Mouse (Mus musculus): ENCODE measurements around the gene Ccpg1os. TPM values are rescaled to one million over a fixed set of nuclear protein-coding genes. Genes with fewer than 3 reads are reported as not detected.
A peak's percentile ranks its signal among the peaks of the same experiment; 100 is the strongest.

Gene Ccpg1os
- polyA plus RNA-seq, 1 experiment from 2014 or later = 12.7 TPM

DNA sequence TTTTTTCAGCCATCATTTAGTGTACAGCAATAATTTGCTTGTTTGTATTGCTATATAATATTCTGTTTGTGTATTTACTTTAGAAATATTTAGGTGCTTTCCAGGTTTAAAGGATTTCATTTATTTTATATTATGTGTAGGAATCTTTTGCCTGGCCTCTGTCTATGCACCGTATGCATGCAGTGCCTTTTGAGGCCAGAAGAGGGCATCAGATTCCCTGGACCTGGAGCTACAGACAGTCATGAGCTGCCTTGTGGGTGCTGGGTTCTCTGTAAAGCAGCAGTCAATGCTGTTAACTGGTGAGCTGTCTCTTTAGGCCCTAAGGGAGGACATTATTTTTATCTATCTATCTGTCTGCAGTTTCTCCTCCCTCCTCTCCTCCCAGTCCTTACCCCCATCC lies 29.6 kb downstream of the Ccpg1os start:
- ATAC-seq (replicated peaks; ENCODE audit: insufficient number of reproducible peaks, low FRiP score, low TSS enrichment, low read depth) = no peak
- no peak overlapping the region for H3K4me2 ChIP-seq (ENCODE audit: low read depth, low read length)
- 10% methylated on average over 1 of the region's 1 CpGs for WGBS

DNA sequence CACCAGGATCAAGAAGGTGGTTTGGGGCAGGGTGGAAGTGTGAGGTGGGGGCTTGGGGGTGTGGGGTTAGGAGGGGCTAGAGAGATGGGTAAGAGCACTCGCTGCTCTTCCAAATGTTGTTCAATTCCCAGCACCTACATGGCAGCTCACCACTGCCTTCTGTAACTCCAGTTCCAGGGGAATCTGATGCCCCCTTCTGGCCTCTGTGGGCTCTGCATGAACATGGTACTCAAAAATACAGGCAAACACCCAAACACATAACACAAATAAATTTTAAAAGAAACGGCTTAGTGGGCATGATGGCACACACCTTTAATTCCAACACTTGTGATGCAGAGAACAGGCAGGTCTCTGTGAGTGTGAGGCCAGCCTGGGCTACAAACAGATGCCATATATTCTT lies 30.4 kb downstream of the Ccpg1os start:
- H3K9ac ChIP-seq (replicated peaks; ENCODE audit: low read length) = no peak overlapping the region
- no peak overlapping the region for H3K27ac ChIP-seq (replicated peaks; ENCODE audit: low read depth, low read length)
- no peaks in the 10 kb centered on the region for H3K9me3 ChIP-seq (replicated peaks; ENCODE audit: control insufficient read depth, low read length)
- no peaks in the 10 kb centered on the region for H3K27me3 ChIP-seq (ENCODE audit: control insufficient read depth, insufficient read depth, low read length)
- DNase-seq (ENCODE audit: low spot score) (peak; percentile 51), ATAC-seq (replicated peaks; ENCODE audit: insufficient number of reproducible peaks, low FRiP score, low TSS enrichment, low read depth) (no peak)
- H3K4me3 ChIP-seq (ENCODE audit: low read depth, low read length) = no peak overlapping the region
- 50% methylated on average over 2 of the region's 2 CpGs for WGBS
- H3K4me1 ChIP-seq (ENCODE audit: control insufficient read depth, insufficient read depth, low read length) = no peaks in the 10 kb centered on the region
- no peaks in the 10 kb centered on the region for H3K36me3 ChIP-seq (replicated peaks; ENCODE audit: control insufficient read depth, insufficient read depth, low read depth, low read length)
- H3K4me2 ChIP-seq (ENCODE audit: low read depth, low read length) = no peak overlapping the region

More for the DNA sequence above, 29.6 kb downstream of the Ccpg1os start:
- no peaks in the 10 kb centered on the region for H3K9me3 ChIP-seq (replicated peaks; ENCODE audit: control insufficient read depth, low read length)
- H3K27ac ChIP-seq (replicated peaks; ENCODE audit: low read depth, low read length) = no peak overlapping the region
- no peaks in the 10 kb centered on the region for H3K36me3 ChIP-seq (replicated peaks; ENCODE audit: control insufficient read depth, insufficient read depth, low read depth, low read length)
- H3K4me1 ChIP-seq (ENCODE audit: control insufficient read depth, insufficient read depth, low read length) = no peaks in the 10 kb centered on the region
- no peak overlapping the region for H3K9ac ChIP-seq (replicated peaks; ENCODE audit: low read length)
- peak; percentile 62 for DNase-seq (ENCODE audit: low spot score)
- no peak overlapping the region for H3K4me3 ChIP-seq (ENCODE audit: low read depth, low read length)
- no peaks in the 10 kb centered on the region for H3K27me3 ChIP-seq (ENCODE audit: control insufficient read depth, insufficient read depth, low read length)

DNA sequence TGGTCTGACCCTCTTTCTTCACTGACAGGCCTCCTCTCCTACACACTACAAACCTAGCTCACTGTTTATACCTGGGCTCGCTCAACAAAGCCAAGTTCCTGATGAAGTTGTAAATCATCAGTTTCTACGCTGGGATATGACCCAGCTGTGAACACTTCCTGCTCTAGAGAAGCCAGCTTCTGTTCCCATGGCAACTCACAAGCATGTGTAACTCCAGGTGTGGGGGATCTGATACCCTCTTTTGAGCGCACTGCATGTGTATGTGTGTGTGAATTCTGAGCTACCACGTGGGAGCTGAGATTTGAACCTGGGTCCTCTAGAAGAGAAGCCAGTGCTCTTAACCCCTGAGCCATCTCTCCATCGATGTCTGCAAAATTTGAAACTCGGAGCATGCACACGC lies 35.6 kb downstream of the Ccpg1os start:
- Histone ChIP-seq H3K4me3 (ENCODE audit: low read depth, low read length) (no peak overlapping the region), H3K4me2 (ENCODE audit: low read depth, low read length) (no peak overlapping the region), H3K27me3 (ENCODE audit: control insufficient read depth, insufficient read depth, low read length) (no peaks in the 10 kb centered on the region), H3K36me3 (replicated peaks; ENCODE audit: control insufficient read depth, insufficient read depth, low read depth, low read length) (peaks cover 14% of the 10 kb centered on the region), H3K9me3 (replicated peaks; ENCODE audit: control insufficient read depth, low read length) (no peaks in the 10 kb centered on the region), H3K27ac (replicated peaks; ENCODE audit: low read depth, low read length) (no peak overlapping the region), H3K4me1 (ENCODE audit: control insufficient read depth, insufficient read depth, low read length) (no peaks in the 10 kb centered on the region), H3K9ac (replicated peaks; ENCODE audit: low read length) (no peak overlapping the region)
- WGBS = 74% methylated on average over 7 of the region's 7 CpGs
- DNase-seq (ENCODE audit: low spot score) (peak; percentile 14), ATAC-seq (replicated peaks; ENCODE audit: insufficient number of reproducible peaks, low FRiP score, low TSS enrichment, low read depth) (no peak)

DNA sequence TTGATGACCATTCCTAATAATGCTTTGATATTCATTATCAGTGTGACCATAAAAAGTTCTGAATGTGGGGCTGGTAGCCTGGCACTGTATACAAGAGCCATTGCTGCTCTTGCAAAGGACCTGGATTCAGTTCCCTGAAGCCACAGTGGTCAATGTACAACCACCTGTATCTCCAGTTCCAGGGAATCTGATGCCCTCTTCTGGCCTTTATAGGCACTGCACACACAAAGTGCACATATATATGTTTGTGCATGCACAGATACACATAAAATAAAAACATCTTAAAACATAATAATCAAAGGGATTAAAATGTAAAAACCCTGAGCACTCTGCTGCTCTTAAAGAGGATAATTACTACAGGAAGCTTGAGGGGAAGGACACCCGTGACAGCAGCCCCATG lies 38.2 kb downstream of the Ccpg1os start:
- H3K9ac ChIP-seq (replicated peaks; ENCODE audit: low read length) = no peak overlapping the region
- H3K4me3 ChIP-seq (ENCODE audit: low read depth, low read length) = no peak overlapping the region
- H3K4me1 ChIP-seq (ENCODE audit: control insufficient read depth, insufficient read depth, low read length) = no peaks in the 10 kb centered on the region
- H3K27me3 ChIP-seq (ENCODE audit: control insufficient read depth, insufficient read depth, low read length) = no peaks in the 10 kb centered on the region
- 90% methylated on average over 1 of the region's 1 CpGs for WGBS
- DNase-seq (ENCODE audit: low spot score) (no peak), ATAC-seq (replicated peaks; ENCODE audit: insufficient number of reproducible peaks, low FRiP score, low TSS enrichment, low read depth) (no peak)
- peaks cover 14% of the 10 kb centered on the region for H3K36me3 ChIP-seq (replicated peaks; ENCODE audit: control insufficient read depth, insufficient read depth, low read depth, low read length)
- no peak overlapping the region for H3K27ac ChIP-seq (replicated peaks; ENCODE audit: low read depth, low read length)
- no peak overlapping the region for H3K4me2 ChIP-seq (ENCODE audit: low read depth, low read length)
- H3K9me3 ChIP-seq (replicated peaks; ENCODE audit: control insufficient read depth, low read length) = no peaks in the 10 kb centered on the region

DNA sequence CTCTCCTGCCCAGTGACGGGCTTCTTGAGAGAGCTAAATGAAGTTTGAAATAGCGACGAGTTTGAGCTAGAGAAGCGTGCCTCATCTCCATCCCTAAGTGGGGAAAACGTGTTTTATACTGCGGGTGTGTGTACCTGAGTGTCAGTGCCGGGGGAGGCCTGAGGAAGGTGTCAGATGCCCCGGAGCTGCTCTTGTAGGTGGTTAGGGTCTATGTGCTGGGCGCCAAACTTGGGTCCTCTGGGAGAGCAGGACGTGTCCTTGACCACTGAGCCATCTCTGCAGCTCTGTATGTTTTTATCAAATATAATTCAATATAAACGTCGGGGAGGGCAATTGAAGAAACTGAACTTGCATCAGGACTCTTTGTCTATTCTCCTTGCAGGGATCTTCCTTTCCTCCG lies 40.9 kb downstream of the Ccpg1os start:
- no peaks in the 10 kb centered on the region for H3K4me1 ChIP-seq (ENCODE audit: control insufficient read depth, insufficient read depth, low read length)
- WGBS = 90% methylated on average over 13 of the region's 13 CpGs
- peaks cover 14% of the 10 kb centered on the region for H3K36me3 ChIP-seq (replicated peaks; ENCODE audit: control insufficient read depth, insufficient read depth, low read depth, low read length)
- no peaks in the 10 kb centered on the region for H3K9me3 ChIP-seq (replicated peaks; ENCODE audit: control insufficient read depth, low read length)
- no peak for DNase-seq (ENCODE audit: low spot score)
- H3K27me3 ChIP-seq (ENCODE audit: control insufficient read depth, insufficient read depth, low read length) = no peaks in the 10 kb centered on the region
- H3K4me3 ChIP-seq (ENCODE audit: low read depth, low read length) = no peak overlapping the region
- H3K27ac ChIP-seq (replicated peaks; ENCODE audit: low read depth, low read length) = no peak overlapping the region
- ATAC-seq (replicated peaks; ENCODE audit: insufficient number of reproducible peaks, low FRiP score, low TSS enrichment, low read depth) = no peak
- H3K4me2 ChIP-seq (ENCODE audit: low read depth, low read length) = no peak overlapping the region
- no peak overlapping the region for H3K9ac ChIP-seq (replicated peaks; ENCODE audit: low read length)

DNA sequence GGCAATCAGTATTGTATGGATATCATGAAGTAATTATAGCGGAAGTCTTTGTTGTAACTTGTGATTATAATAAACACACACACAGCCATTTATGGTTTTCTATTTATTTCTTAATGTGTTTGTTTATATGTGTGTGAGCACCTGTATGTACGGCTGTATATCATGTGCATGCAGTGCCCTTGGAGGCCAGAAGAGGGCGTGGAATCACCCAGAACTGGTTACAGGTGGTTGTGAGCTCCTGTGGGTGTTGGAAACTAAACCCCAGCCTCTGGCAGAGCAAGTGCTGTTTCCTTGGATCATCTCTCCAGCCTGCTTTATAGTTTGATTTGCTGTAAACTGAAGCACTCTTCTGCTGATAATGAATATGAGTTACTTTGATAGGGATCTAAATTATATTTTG lies 41.8 kb downstream of the Ccpg1os start:
- Histone ChIP-seq H3K4me3 (ENCODE audit: low read depth, low read length) (no peak overlapping the region), H3K27me3 (ENCODE audit: control insufficient read depth, insufficient read depth, low read length) (no peaks in the 10 kb centered on the region), H3K36me3 (replicated peaks; ENCODE audit: control insufficient read depth, insufficient read depth, low read depth, low read length) (peaks cover 14% of the 10 kb centered on the region), H3K9ac (replicated peaks; ENCODE audit: low read length) (no peak overlapping the region), H3K4me1 (ENCODE audit: control insufficient read depth, insufficient read depth, low read length) (no peaks in the 10 kb centered on the region), H3K9me3 (replicated peaks; ENCODE audit: control insufficient read depth, low read length) (no peaks in the 10 kb centered on the region), H3K4me2 (ENCODE audit: low read depth, low read length) (no peak overlapping the region), H3K27ac (replicated peaks; ENCODE audit: low read depth, low read length) (no peak overlapping the region)
- no peak for ATAC-seq (replicated peaks; ENCODE audit: insufficient number of reproducible peaks, low FRiP score, low TSS enrichment, low read depth)
- no peak for DNase-seq (ENCODE audit: low spot score)
- 57% methylated on average over 3 of the region's 3 CpGs for WGBS

DNA sequence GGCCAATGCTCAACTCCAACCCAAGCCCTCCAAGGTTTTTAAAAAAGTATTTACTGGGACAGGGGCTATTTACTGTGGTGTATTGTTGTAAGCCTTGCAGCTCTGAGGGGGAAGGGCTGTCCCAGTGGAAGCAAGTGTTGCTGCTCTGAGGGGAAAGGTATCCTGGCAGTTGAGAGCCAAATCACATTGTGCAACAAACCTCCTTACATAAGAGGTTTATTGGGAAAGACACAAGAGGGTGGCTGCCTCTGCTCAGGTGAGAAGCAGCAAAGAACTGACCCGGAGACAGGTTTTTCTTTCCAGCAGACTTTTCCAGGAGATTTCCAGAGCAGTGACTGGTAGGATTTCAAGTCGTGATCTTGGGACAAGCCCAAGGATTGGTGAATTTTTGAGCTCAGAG lies 48.9 kb downstream of the Ccpg1os start:
- no peak overlapping the region for H3K9ac ChIP-seq (replicated peaks; ENCODE audit: low read length)
- WGBS = 69% methylated on average over 2 of the region's 2 CpGs
- no peaks in the 10 kb centered on the region for H3K27me3 ChIP-seq (ENCODE audit: control insufficient read depth, insufficient read depth, low read length)
- no peak overlapping the region for H3K4me3 ChIP-seq (ENCODE audit: low read depth, low read length)
- DNase-seq (ENCODE audit: low spot score) = no peak
- no peak overlapping the region for H3K4me2 ChIP-seq (ENCODE audit: low read depth, low read length)
- no peak overlapping the region for H3K27ac ChIP-seq (replicated peaks; ENCODE audit: low read depth, low read length)
- no peaks in the 10 kb centered on the region for H3K9me3 ChIP-seq (replicated peaks; ENCODE audit: control insufficient read depth, low read length)
- no peak for ATAC-seq (replicated peaks; ENCODE audit: insufficient number of reproducible peaks, low FRiP score, low TSS enrichment, low read depth)
- H3K36me3 ChIP-seq (replicated peaks; ENCODE audit: control insufficient read depth, insufficient read depth, low read depth, low read length) = no peaks in the 10 kb centered on the region
- H3K4me1 ChIP-seq (ENCODE audit: control insufficient read depth, insufficient read depth, low read length) = no peaks in the 10 kb centered on the region

DNA sequence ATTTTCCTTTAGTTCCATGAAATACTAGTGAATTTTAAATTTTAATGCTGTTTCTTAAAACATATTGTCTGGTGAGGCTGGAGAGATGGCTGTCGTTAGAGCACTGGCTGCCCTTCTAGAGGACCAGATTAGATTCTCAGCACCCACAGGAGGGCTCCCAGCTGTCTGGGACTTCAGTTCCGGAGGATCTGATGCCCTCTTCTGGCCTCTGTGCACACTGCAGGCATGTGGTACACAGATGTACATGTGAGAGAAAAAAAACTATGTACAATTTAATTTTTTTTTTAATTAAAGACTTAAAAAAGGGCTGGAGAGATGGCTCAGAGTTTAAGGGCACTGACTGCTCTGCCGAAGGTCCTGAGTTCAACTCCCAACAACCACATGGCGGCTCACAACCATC lies 49.9 kb downstream of the Ccpg1os start:
- H3K4me1 ChIP-seq (ENCODE audit: control insufficient read depth, insufficient read depth, low read length) = no peaks in the 10 kb centered on the region
- ATAC-seq (replicated peaks; ENCODE audit: insufficient number of reproducible peaks, low FRiP score, low TSS enrichment, low read depth) = no peak
- H3K27ac ChIP-seq (replicated peaks; ENCODE audit: low read depth, low read length) = no peak overlapping the region
- no peaks in the 10 kb centered on the region for H3K9me3 ChIP-seq (replicated peaks; ENCODE audit: control insufficient read depth, low read length)
- no peak overlapping the region for H3K4me2 ChIP-seq (ENCODE audit: low read depth, low read length)
- no peak for DNase-seq (ENCODE audit: low spot score)
- WGBS = 87% methylated on average over 4 of the region's 4 CpGs
- no peaks in the 10 kb centered on the region for H3K36me3 ChIP-seq (replicated peaks; ENCODE audit: control insufficient read depth, insufficient read depth, low read depth, low read length)
- no peak overlapping the region for H3K9ac ChIP-seq (replicated peaks; ENCODE audit: low read length)
- H3K27me3 ChIP-seq (ENCODE audit: control insufficient read depth, insufficient read depth, low read length) = no peaks in the 10 kb centered on the region
- no peak overlapping the region for H3K4me3 ChIP-seq (ENCODE audit: low read depth, low read length)
